Mouse (Mus musculus) midbrain, postnatal 0 days (tissue): ENCODE measurements at regions not wholly inside any gene's neighbourhood (a gene's known extent, or its start where the extent isn't known, plus 50 kb on each side); places are given as distances from the start of the nearest gene placed in this dataset.
A peak's percentile ranks its signal among the peaks of the same experiment; 100 is the strongest.

Experiments used
- ATAC-seq: fragments of 200-750 bp; cut with Nextera tagmentation; 2 replicates; pipeline ENCODE4 v1.8.0; 2017; ENCODE audit warnings: moderate number of reproducible peaks, mild to moderate bottlenecking, moderate TSS enrichment, moderate library complexity; ENCODE audit not compliant: low FRiP score
- DNase-seq: peaks from one replicate; pipeline ENCODE4 v3.0.0-alpha.2; 2015; ENCODE audit warnings: low spot score
- H3K27ac ChIP-seq: fragments of 300-500 bp; sonication (generic); 2 replicates; pipeline ENCODE4 v1.5.1; 2014; ENCODE audit warnings: low read depth, mild to moderate bottlenecking, low read length, mixed read lengths
- H3K27me3 ChIP-seq: fragments of 300-500 bp; sonication (generic); 2 replicates; pipeline ENCODE4 v1.6.1; 2014; ENCODE audit warnings: low read length, control low read depth, mixed read lengths; ENCODE audit not compliant: insufficient read depth
- H3K36me3 ChIP-seq: fragments of 300-500 bp; sonication (generic); 2 replicates; pipeline ENCODE4 v1.6.1; 2014; ENCODE audit warnings: low read length, control low read depth, mixed read lengths; ENCODE audit not compliant: insufficient read depth
- H3K4me1 ChIP-seq: fragments of 300-500 bp; sonication (generic); 2 replicates; pipeline ENCODE4 v1.6.1; 2014; ENCODE audit warnings: mild to moderate bottlenecking, control low read depth, antibody characterized with exemption, low read length, mixed read lengths; ENCODE audit not compliant: insufficient read depth
- H3K4me2 ChIP-seq: fragments of 300-500 bp; sonication (generic); 2 replicates; pipeline ENCODE4 v1.6.1; 2014; ENCODE audit warnings: low read depth, mild to moderate bottlenecking, low read length, mixed read lengths; ENCODE audit not compliant: poor library complexity, severe bottlenecking
- H3K4me3 ChIP-seq: fragments of 300-500 bp; sonication (generic); 2 replicates; pipeline ENCODE4 v1.5.1; 2014; ENCODE audit warnings: low read depth, mild to moderate bottlenecking, low read length, moderate library complexity
- H3K9ac ChIP-seq: fragments of 300-500 bp; sonication (generic); replicated peaks from 2 replicates; pipeline ENCODE4 v1.6.1; 2014; ENCODE audit warnings: mild to moderate bottlenecking, low read length, moderate library complexity, mixed read lengths; ENCODE audit not compliant: poor library complexity, severe bottlenecking
- H3K9me3 ChIP-seq: fragments of 300-500 bp; sonication (generic); 2 replicates; pipeline ENCODE4 v1.6.1; 2016; ENCODE audit warnings: low read length, control low read depth
- CTCF ChIP-seq: IDR thresholded peaks from 2 replicates; pipeline ENCODE4 v1.5.1; 2016; ENCODE audit warnings: antibody characterized with exemption, mild to moderate bottlenecking
- WGBS: fragments of 180-500 bp; shearing (Covaris S2); extraction: QIAGEN DNeasy Blood & Tissue Kit; methylation state at CpG from one replicate; pipeline ENCODE4 v1.1.7; 2014; 5-methylcytosine and 5-hydroxymethylcytosine counted together

DNA sequence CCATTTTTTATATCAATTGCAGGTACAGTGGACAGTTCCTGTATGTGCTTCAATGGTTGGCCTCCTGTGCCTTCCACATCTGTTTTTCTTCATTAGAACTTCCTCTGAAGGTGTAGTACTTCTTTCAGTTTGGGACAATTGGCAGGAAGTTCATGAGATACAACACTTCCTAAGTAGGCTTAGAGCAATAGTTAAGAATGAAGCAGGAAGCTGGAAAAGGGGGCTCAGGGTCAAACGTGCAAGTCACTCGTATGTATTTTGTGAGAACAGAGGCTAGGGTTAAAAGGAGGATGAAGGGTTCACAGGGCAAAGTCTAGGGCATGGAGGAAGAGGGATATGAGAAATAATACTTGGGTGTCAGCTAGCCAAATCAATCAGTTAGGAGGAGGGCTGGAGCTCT, 55.7 kb upstream of the Ptprm start:
- Histone ChIP-seq H3K4me2 (no peak overlapping the region), H3K27ac (no peak overlapping the region), H3K9ac (no peak overlapping the region), H3K9me3 (no peaks in the 10 kb centered on the region), H3K4me1 (0 out of 2 replicates have a peak, but pooled peaks cover 2% of the 10 kb centered on the region), H3K36me3 (no peaks in the 10 kb centered on the region), H3K4me3 (no peak overlapping the region), H3K27me3 (no peaks in the 10 kb centered on the region)
- TF ChIP-seq CTCF, result no peak
- no peak for DNase-seq
- whole genome bisulfite sequencing, result 94% methylated on average over 2 of the region's 2 CpGs
- no peak for ATAC-seq

DNA sequence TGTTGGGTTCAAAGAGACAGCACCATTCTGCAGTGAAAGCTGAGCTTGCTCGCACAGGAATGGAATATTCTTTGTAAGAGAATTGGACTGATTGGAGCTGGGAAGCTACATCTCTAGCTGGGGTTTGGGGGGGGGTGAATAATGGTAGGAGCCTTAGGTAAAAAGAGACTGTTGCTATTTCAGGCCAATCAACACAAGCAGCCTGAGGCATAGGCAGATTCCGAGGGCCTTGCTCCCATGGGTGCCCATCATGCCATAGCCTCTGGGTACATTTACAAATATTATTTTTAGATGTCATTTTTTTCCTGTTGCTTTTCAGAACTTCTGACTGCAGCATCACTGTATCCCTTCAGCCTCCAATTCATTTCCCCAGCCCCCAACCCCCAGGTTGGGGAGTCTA, 51.7 kb upstream of the Ptprm start:
- H3K4me3 ChIP-seq, result no peak overlapping the region
- H3K36me3 ChIP-seq, result no peaks in the 10 kb centered on the region
- 0 out of 2 replicates have a peak, but pooled peaks cover 2% of the 10 kb centered on the region for H3K4me1 ChIP-seq
- H3K27ac ChIP-seq, result 0 out of 2 replicates have a peak overlapping the region, but pooled peaks have one; percentile 6
- no peak overlapping the region for H3K4me2 ChIP-seq
- H3K27me3 ChIP-seq, result no peaks in the 10 kb centered on the region
- no peak for ATAC-seq
- DNase-seq, result no peak
- 65% methylated on average over 2 of the region's 2 CpGs for WGBS
- H3K9me3 ChIP-seq, result no peaks in the 10 kb centered on the region
- H3K9ac ChIP-seq, result no peak overlapping the region
- TF ChIP-seq CTCF, result no peak
